Mouse (Mus musculus): ENCODE measurements around the gene Fabp1. TPM values are rescaled to one million over a fixed set of nuclear protein-coding genes. Genes with fewer than 3 reads are reported as not detected.
A peak's percentile ranks its signal among the peaks of the same experiment; 100 is the strongest.

The Fabp1 gene
- total and polyA plus RNA-seq, 3 experiments, result not detected

DNA sequence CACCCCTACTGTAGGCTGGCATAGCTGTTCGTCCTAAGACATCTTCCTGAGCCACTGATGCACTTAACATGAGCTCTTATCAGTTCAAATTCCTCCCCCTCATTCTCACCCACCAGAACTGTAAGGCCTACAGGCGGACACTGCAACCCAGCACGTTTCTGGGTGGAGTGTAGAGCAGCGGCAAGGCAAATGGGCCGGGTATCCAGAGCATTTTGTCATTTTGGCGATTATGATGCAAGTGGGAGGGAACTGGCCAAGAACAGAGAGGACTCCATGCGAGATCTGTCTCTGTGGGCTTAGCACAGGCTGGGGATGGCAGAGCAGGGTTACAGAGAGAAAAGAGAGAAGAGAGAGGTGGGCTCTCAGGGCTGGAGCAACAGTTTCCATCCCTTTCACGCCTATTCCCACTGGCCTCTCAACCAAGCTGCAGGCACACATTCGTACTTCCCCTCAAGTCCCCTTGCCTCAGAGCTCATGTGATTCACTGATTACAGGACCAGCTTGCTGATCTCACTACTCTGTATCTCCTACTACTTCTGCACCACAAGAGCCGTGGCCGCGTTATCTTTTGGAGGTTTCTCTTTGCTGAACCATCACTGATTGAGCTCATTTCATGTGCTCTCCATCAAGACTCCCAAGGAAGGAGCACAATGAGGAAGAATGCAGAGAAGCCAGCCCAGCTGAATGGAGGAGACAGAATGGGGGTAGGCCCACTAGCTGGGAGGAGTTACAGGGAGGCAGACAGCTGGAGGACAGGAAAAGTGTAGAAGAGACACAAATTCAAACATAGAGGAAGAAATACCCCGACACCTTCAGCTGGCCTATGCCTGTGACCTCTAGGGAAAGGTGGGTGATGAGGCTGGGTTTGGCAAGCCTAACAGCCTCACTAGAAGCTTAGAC lies 1.7 kb upstream of the Fabp1 start:
- TF ChIP-seq CTCF (IDR thresholded peaks at IDR 0.05) (no peak), EP300 (IDR thresholded peaks at IDR 0.05; ENCODE audit: insufficient read depth, low read depth, low read length) (no peak), POLR2A (IDR thresholded peaks at IDR 0.05; ENCODE audit: insufficient read depth, low read depth, low read length) (no peak)
- 59% methylated on average over 13 of the region's 13 CpGs for WGBS
- H3K27ac ChIP-seq, result no peak overlapping the region

DNA sequence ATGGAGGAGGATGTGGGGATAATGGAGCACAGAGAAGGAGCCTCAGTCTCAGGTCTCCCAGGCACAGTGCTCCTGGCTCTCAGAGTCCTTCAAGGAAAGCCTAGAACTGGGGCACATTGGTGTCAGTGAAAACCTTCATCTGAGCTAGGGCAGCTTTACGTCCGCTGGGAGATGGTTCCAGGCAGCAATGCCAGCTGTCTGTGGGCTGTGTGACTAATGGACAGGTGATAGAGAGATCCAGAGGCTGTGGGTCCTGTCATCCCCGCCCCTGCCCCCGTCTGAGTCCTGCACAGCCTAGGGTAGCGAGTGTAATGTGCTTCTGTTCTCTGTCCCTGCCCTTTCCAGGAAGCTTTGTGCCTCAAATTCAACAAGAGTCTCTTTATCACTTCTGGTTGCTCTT lies 2.3 kb downstream of the Fabp1 start:
- TF ChIP-seq POLR2A (IDR thresholded peaks at IDR 0.05; ENCODE audit: insufficient read depth, low read depth, low read length) (no peak), CTCF (IDR thresholded peaks at IDR 0.05) (no peak), EP300 (IDR thresholded peaks at IDR 0.05; ENCODE audit: insufficient read depth, low read depth, low read length) (no peak)
- no peak for DNase-seq
- H3K4me3 ChIP-seq, result no peak overlapping the region
- no peak overlapping the region for H3K27ac ChIP-seq
- intact Hi-C loops (cut with DNase I), result no loop called here
- H3K36me3 ChIP-seq (ENCODE audit: control insufficient read depth, insufficient read depth, low read length), result no peaks in the 10 kb centered on the region
- 66% methylated on average over 5 of the region's 5 CpGs for WGBS
- H3K9ac ChIP-seq (ENCODE audit: low read depth, low read length), result no peak overlapping the region
- no peaks in the 10 kb centered on the region for H3K27me3 ChIP-seq (ENCODE audit: control insufficient read depth, insufficient read depth, low read length)
- H3K79me2 ChIP-seq (replicated peaks; ENCODE audit: control insufficient read depth, insufficient read depth, low read length), result no peaks in the 10 kb centered on the region
- H3K4me1 ChIP-seq (ENCODE audit: control insufficient read depth, insufficient read depth, low read length), result no peaks in the 10 kb centered on the region

More for the DNA sequence above, 1.7 kb upstream of the Fabp1 start:
- H3K4me1 ChIP-seq (ENCODE audit: control insufficient read depth, insufficient read depth, low read length), result no peaks in the 10 kb centered on the region
- intact Hi-C loops (cut with DNase I), result no loop called here
- H3K4me3 ChIP-seq, result no peak overlapping the region
- DNase-seq, result peak in 1 of 2 experiments; percentile 8
- no peaks in the 10 kb centered on the region for H3K79me2 ChIP-seq (replicated peaks; ENCODE audit: control insufficient read depth, insufficient read depth, low read length)
- H3K36me3 ChIP-seq (ENCODE audit: control insufficient read depth, insufficient read depth, low read length), result no peaks in the 10 kb centered on the region
- H3K9ac ChIP-seq (ENCODE audit: low read depth, low read length), result no peak overlapping the region
- no peaks in the 10 kb centered on the region for H3K27me3 ChIP-seq (ENCODE audit: control insufficient read depth, insufficient read depth, low read length)

DNA sequence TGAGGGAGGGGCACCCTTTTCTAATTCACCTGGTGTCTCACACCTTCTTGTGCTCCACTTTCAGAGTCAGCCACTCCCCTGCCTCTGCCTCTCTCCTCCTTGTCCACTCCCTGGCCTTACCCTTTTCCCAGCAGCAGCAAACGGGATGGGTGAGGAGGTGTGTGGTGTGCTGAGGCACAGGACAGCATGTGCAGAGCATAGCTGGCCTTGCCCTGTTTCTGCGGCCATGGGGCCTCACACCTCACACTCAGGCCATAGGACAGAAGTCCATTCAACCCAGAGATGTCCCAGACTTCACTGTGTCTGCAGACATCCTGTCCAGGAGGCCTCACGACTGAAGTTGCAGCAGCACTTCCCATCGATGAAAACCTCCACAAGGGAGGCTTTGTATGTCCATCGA lies 4.0 kb downstream of the Fabp1 start:
- Histone ChIP-seq H3K9ac (ENCODE audit: low read depth, low read length) (no peak overlapping the region), H3K27ac (no peak overlapping the region), H3K79me2 (replicated peaks; ENCODE audit: control insufficient read depth, insufficient read depth, low read length) (no peaks in the 10 kb centered on the region), H3K36me3 (ENCODE audit: control insufficient read depth, insufficient read depth, low read length) (no peaks in the 10 kb centered on the region), H3K4me1 (ENCODE audit: control insufficient read depth, insufficient read depth, low read length) (no peaks in the 10 kb centered on the region), H3K4me3 (no peak overlapping the region), H3K27me3 (ENCODE audit: control insufficient read depth, insufficient read depth, low read length) (no peaks in the 10 kb centered on the region)
- DNase-seq, result no peak
- TF ChIP-seq EP300 (IDR thresholded peaks at IDR 0.05; ENCODE audit: insufficient read depth, low read depth, low read length) (no peak), POLR2A (IDR thresholded peaks at IDR 0.05; ENCODE audit: insufficient read depth, low read depth, low read length) (no peak), CTCF (IDR thresholded peaks at IDR 0.05) (no peak)
- intact Hi-C loops (cut with DNase I), result no loop called here
- WGBS, result 74% methylated on average over 5 of the region's 5 CpGs

GRCm38 (mm10) chr6:71204166-71204565 lies 4.5 kb downstream of the Fabp1 start:
- no peak overlapping the region for H3K9ac ChIP-seq (ENCODE audit: low read depth, low read length)
- no peak for DNase-seq
- no peaks in the 10 kb centered on the region for H3K36me3 ChIP-seq (ENCODE audit: control insufficient read depth, insufficient read depth, low read length)
- H3K27me3 ChIP-seq (ENCODE audit: control insufficient read depth, insufficient read depth, low read length), result no peaks in the 10 kb centered on the region
- H3K4me1 ChIP-seq (ENCODE audit: control insufficient read depth, insufficient read depth, low read length), result no peaks in the 10 kb centered on the region
- TF ChIP-seq CTCF (IDR thresholded peaks at IDR 0.05) (no peak), POLR2A (IDR thresholded peaks at IDR 0.05; ENCODE audit: insufficient read depth, low read depth, low read length) (no peak), EP300 (IDR thresholded peaks at IDR 0.05; ENCODE audit: insufficient read depth, low read depth, low read length) (no peak)
- H3K79me2 ChIP-seq (replicated peaks; ENCODE audit: control insufficient read depth, insufficient read depth, low read length), result no peaks in the 10 kb centered on the region
- intact Hi-C loops (cut with DNase I), result no loop called here
- no peak overlapping the region for H3K4me3 ChIP-seq
- 91% methylated on average over 8 of the region's 8 CpGs for WGBS
- H3K27ac ChIP-seq, result no peak overlapping the region

DNA sequence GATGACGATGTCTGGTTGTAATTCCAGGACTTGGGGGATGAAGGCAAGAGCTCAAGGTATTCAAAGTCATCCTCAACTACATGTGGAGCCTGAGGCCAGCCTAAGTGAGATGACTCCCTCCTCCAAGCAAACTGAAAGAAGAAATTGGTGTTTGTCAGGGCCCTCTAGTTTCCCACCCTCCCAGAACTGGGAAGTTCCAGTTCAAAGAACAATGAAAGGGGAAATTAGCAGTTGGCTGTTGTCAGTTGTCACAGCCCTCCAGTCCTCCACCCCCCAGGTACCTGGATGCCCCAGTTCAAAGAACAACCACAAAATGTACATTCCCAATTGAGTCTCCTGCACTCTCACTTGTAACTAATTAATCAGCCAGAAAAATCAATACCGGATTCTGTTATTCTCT lies 9.1 kb downstream of the Fabp1 start:
- Histone ChIP-seq H3K4me1 (ENCODE audit: control insufficient read depth, insufficient read depth, low read length) (no peaks in the 10 kb centered on the region), H3K27me3 (ENCODE audit: control insufficient read depth, insufficient read depth, low read length) (no peaks in the 10 kb centered on the region), H3K4me3 (no peak overlapping the region), H3K36me3 (ENCODE audit: control insufficient read depth, insufficient read depth, low read length) (no peaks in the 10 kb centered on the region), H3K79me2 (replicated peaks; ENCODE audit: control insufficient read depth, insufficient read depth, low read length) (no peaks in the 10 kb centered on the region), H3K27ac (no peak overlapping the region), H3K9ac (ENCODE audit: low read depth, low read length) (no peak overlapping the region)
- no peak for TF ChIP-seq POLR2A (IDR thresholded peaks at IDR 0.05; ENCODE audit: insufficient read depth, low read depth, low read length)
- no peak for TF ChIP-seq EP300 (IDR thresholded peaks at IDR 0.05; ENCODE audit: insufficient read depth, low read depth, low read length)
- TF ChIP-seq CTCF (IDR thresholded peaks at IDR 0.05), result no peak
- DNase-seq, result no peak
- 88% methylated on average over 2 of the region's 2 CpGs for WGBS
- intact Hi-C loops (cut with DNase I), result no loop called here

- Histone ChIP-seq H3K4me1 (ENCODE audit: control insufficient read depth, insufficient read depth, low read length) (no peaks in the 10 kb centered on the region), H3K27me3 (ENCODE audit: control insufficient read depth, insufficient read depth, low read length) (no peaks in the 10 kb centered on the region), H3K79me2 (replicated peaks; ENCODE audit: control insufficient read depth, insufficient read depth, low read length) (no peaks in the 10 kb centered on the region), H3K36me3 (ENCODE audit: control insufficient read depth, insufficient read depth, low read length) (no peaks in the 10 kb centered on the region), H3K4me3 (no peak overlapping the region), H3K27ac (no peak overlapping the region), H3K9ac (ENCODE audit: low read depth, low read length) (no peak overlapping the region)
- peak in 1 of 2 experiments; percentile 29 for DNase-seq
- 11% methylated on average over 7 of the region's 7 CpGs for WGBS
- no peak for TF ChIP-seq EP300 (IDR thresholded peaks at IDR 0.05; ENCODE audit: insufficient read depth, low read depth, low read length)
- no peak for TF ChIP-seq CTCF (IDR thresholded peaks at IDR 0.05)
- TF ChIP-seq POLR2A (IDR thresholded peaks at IDR 0.05; ENCODE audit: insufficient read depth, low read depth, low read length), result no peak
- intact Hi-C loops (cut with DNase I), result no loop called here
Measured at GRCm38 (mm10) chr6:71211917-71212316, 12.3 kb downstream of the Fabp1 start.

Data from heart, adult 2 months (tissue).